Mouse (Mus musculus): Measurements from ENCODE around the gene Gle1. TPM values are rescaled to one million over a fixed set of nuclear protein-coding genes. Genes with fewer than 3 reads are reported as not detected.
"Not testable (repeated sequence)": the region's sequence is repeated elsewhere in the genome, so short reads cannot be mapped to it uniquely, and the experiment has no call there.

Gene Gle1
- polyA plus RNA-seq, 2 experiments = 42.0 to 49.7 TPM

DNA sequence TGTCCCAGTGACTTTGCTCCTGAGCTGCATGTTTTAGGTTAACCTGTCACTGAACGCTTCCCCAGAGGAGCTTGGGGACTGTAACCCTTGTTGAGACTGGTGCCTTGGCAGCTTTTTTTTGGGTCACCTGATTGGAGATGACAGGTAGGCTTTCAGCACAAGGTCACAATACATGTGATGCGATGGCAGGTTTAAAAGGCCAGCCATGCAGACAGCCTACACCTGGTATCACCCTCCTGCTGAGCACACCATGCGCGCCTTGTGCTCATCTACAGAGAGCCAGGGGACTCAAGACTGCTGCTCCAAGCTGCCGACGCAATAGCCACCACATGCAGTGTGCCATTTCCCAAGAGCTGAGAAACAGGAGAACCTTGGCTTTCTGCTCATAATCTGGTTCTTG is 43.5 kb upstream of the Gle1 start:
- Histone ChIP-seq H3K4me1 (ENCODE audit: control insufficient read depth, insufficient read depth, low read length) (peaks cover 10% of the 10 kb centered on the region), H3K9ac (ENCODE audit: low read depth, low read length, severe bottlenecking) (no peak overlapping the region), H3K36me3 (ENCODE audit: control insufficient read depth, insufficient read depth, low read length) (peaks cover 50% of the 10 kb centered on the region), H3K9me3 (ENCODE audit: control insufficient read depth, low read length) (no peaks in the 10 kb centered on the region), H3K27ac (replicated peaks; ENCODE audit: low read depth, low read length) (no peak overlapping the region), H3K4me3 (replicated peaks; ENCODE audit: low read length) (no peak overlapping the region), H3K27me3 (ENCODE audit: control insufficient read depth, insufficient read depth, low read length) (no peaks in the 10 kb centered on the region), H3K4me2 (replicated peaks; ENCODE audit: low read depth, low read length, severe bottlenecking) (no peak overlapping the region)
- DNase-seq (ENCODE audit: low spot score) = no peak
- 93% methylated on average over 6 of the region's 6 CpGs for WGBS
- ATAC-seq (ENCODE audit: low FRiP score, low read depth) = no peak
- no peak for TF ChIP-seq POLR2A (IDR thresholded peaks at IDR 0.05; ENCODE audit: borderline replicate concordance, extremely low read depth, insufficient read depth, insufficient read length)

DNA sequence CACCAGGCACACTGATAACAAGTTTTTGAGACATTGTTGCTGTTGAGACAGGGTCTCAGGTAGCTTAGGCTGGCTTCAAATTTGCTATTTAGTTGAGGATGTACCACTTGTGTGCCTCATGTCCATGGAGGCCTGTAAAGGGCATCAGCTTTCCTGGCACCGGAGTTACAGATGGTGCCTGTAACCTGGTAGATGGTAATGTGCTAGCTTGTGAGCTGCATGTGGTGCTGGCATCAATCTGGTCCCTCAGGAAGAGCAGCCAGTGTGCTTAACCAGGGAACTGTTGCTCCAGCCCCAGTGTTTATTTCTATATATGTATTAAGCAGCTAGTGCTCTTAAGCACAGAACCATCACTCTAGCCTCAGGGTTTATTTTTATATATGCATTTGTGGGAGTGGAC is 39.2 kb upstream of the Gle1 start:
- Histone ChIP-seq H3K27ac (replicated peaks; ENCODE audit: low read depth, low read length) (no peak overlapping the region), H3K9ac (ENCODE audit: low read depth, low read length, severe bottlenecking) (no peak overlapping the region), H3K4me2 (replicated peaks; ENCODE audit: low read depth, low read length, severe bottlenecking) (no peak overlapping the region), H3K27me3 (ENCODE audit: control insufficient read depth, insufficient read depth, low read length) (no peaks in the 10 kb centered on the region), H3K9me3 (ENCODE audit: control insufficient read depth, low read length) (no peaks in the 10 kb centered on the region), H3K4me3 (replicated peaks; ENCODE audit: low read length) (no peak overlapping the region), H3K36me3 (ENCODE audit: control insufficient read depth, insufficient read depth, low read length) (peaks cover 92% of the 10 kb centered on the region), H3K4me1 (ENCODE audit: control insufficient read depth, insufficient read depth, low read length) (peaks cover 3% of the 10 kb centered on the region; the same call in 1 of the 2 replicates)
- DNase-seq (ENCODE audit: low spot score) (no peak), ATAC-seq (ENCODE audit: low FRiP score, low read depth) (no peak)
- TF ChIP-seq POLR2A (IDR thresholded peaks at IDR 0.05; ENCODE audit: borderline replicate concordance, extremely low read depth, insufficient read depth, insufficient read length) = no peak
- 100% methylated on average over 1 of the region's 1 CpGs for WGBS

DNA sequence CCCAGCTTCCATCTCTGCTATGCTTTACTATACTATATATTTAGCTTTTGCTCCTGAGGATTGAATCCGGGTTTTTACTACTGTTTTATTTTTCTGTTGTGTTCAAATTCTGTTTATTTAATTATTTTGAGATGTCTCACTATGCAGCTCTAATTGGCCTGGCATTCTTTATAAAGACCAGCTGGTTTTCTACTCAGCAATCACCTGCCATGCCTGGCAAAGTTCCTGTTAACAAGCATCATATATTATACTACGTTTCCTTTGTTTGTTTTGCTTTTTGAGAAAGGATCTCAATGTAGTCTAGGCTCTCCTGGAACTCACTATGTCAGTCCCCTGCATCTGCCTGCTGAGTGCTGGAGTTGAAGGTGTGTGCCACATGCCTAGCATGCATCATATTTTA is 37.9 kb upstream of the Gle1 start:
- Histone ChIP-seq H3K4me1 (ENCODE audit: control insufficient read depth, insufficient read depth, low read length) (no peaks in the 10 kb centered on the region), H3K36me3 (ENCODE audit: control insufficient read depth, insufficient read depth, low read length) (peaks cover 96% of the 10 kb centered on the region), H3K9me3 (ENCODE audit: control insufficient read depth, low read length) (no peaks in the 10 kb centered on the region), H3K27me3 (ENCODE audit: control insufficient read depth, insufficient read depth, low read length) (no peaks in the 10 kb centered on the region), H3K27ac (replicated peaks; ENCODE audit: low read depth, low read length) (no peak overlapping the region), H3K4me2 (replicated peaks; ENCODE audit: low read depth, low read length, severe bottlenecking) (no peak overlapping the region), H3K9ac (ENCODE audit: low read depth, low read length, severe bottlenecking) (no peak overlapping the region), H3K4me3 (replicated peaks; ENCODE audit: low read length) (no peak overlapping the region)
- 72% methylated on average over 2 of the region's 2 CpGs for WGBS
- DNase-seq (ENCODE audit: low spot score) (no peak), ATAC-seq (ENCODE audit: low FRiP score, low read depth) (no peak)
- no peak for TF ChIP-seq POLR2A (IDR thresholded peaks at IDR 0.05; ENCODE audit: borderline replicate concordance, extremely low read depth, insufficient read depth, insufficient read length)

DNA sequence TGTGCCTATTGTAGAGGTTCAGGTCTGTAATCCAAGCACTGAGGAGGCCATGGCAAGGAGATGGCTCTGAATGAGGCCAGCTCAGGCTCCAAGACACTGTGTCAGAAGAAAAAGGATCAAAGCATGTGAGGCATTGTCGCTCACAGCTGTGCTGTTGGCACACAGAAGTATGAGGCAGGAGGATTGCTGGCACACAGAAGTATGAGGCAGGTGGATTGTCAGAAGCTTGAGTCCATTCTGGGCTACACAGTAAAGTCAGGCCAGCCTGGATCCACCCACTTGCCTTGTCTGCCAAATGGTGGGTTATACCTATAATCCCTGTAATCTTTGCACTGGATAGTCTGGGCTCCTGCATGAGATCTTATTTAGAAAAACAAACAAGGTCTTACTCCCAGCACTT is 37.1 kb upstream of the Gle1 start:
- H3K4me3 ChIP-seq (replicated peaks; ENCODE audit: low read length) = no peak overlapping the region
- H3K9me3 ChIP-seq (ENCODE audit: control insufficient read depth, low read length) = no peaks in the 10 kb centered on the region
- H3K27me3 ChIP-seq (ENCODE audit: control insufficient read depth, insufficient read depth, low read length) = no peaks in the 10 kb centered on the region
- no peak overlapping the region for H3K9ac ChIP-seq (ENCODE audit: low read depth, low read length, severe bottlenecking)
- no peak overlapping the region for H3K4me2 ChIP-seq (replicated peaks; ENCODE audit: low read depth, low read length, severe bottlenecking)
- 93% methylated on average over 1 of the region's 1 CpGs for WGBS
- ATAC-seq (ENCODE audit: low FRiP score, low read depth) (no peak), DNase-seq (ENCODE audit: low spot score) (no peak)
- H3K4me1 ChIP-seq (ENCODE audit: control insufficient read depth, insufficient read depth, low read length) = no peaks in the 10 kb centered on the region
- TF ChIP-seq POLR2A (IDR thresholded peaks at IDR 0.05; ENCODE audit: borderline replicate concordance, extremely low read depth, insufficient read depth, insufficient read length) = no peak
- peaks cover 96% of the 10 kb centered on the region for H3K36me3 ChIP-seq (ENCODE audit: control insufficient read depth, insufficient read depth, low read length)
- no peak overlapping the region for H3K27ac ChIP-seq (replicated peaks; ENCODE audit: low read depth, low read length)

DNA sequence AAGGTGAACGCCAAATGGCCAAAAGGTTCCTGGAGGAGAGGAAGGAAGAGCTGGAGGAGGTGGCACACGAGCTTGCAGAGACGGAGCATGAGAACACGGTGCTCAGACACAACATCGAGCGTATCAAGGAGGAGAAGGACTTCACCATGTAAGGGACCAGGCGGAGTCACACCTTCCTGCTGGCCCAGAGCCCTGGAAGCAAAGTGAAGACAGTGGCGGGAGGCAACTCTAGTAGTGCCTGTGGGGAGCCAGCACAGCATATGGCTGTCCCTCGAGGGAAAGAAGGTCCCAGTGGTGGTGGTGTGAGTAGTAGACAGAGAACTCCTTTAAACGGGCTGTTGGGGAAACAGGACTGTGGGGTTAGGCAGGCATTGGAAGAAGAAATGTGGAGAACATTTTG is 33.0 kb upstream of the Gle1 start:
- Histone ChIP-seq H3K36me3 (ENCODE audit: control insufficient read depth, insufficient read depth, low read length) (peaks cover 97% of the 10 kb centered on the region), H3K4me1 (ENCODE audit: control insufficient read depth, insufficient read depth, low read length) (no peaks in the 10 kb centered on the region), H3K9me3 (ENCODE audit: control insufficient read depth, low read length) (no peaks in the 10 kb centered on the region), H3K4me3 (replicated peaks; ENCODE audit: low read length) (no peak overlapping the region), H3K27me3 (ENCODE audit: control insufficient read depth, insufficient read depth, low read length) (no peaks in the 10 kb centered on the region), H3K4me2 (replicated peaks; ENCODE audit: low read depth, low read length, severe bottlenecking) (no peak overlapping the region), H3K27ac (replicated peaks; ENCODE audit: low read depth, low read length) (no peak overlapping the region), H3K9ac (ENCODE audit: low read depth, low read length, severe bottlenecking) (no peak overlapping the region)
- WGBS = 88% methylated on average over 10 of the region's 10 CpGs
- no peak for TF ChIP-seq POLR2A (IDR thresholded peaks at IDR 0.05; ENCODE audit: borderline replicate concordance, extremely low read depth, insufficient read depth, insufficient read length)
- DNase-seq (ENCODE audit: low spot score) = no peak
- no peak for ATAC-seq (ENCODE audit: low FRiP score, low read depth)

DNA sequence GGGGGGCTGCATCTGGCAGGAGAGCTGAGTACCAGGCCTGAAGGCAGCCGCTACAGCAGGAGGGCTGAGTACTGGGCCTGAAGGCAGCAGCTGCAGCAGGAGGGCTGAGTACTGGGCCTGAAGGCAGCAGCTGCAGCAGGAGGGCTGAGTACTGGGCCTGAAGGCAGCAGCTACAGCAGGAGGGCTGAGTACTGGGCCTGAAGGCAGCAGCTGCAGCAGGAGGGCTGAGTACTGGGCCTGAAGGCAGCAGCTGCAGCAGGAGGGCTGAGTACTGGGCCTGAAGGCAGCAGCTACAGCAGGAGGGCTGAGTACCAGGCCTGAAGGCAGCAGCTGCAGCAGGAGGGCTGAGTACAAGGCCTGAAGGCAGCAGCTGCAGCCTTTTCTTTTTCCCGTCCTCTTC is 27.1 kb upstream of the Gle1 start:
- H3K4me2 ChIP-seq (replicated peaks; ENCODE audit: low read depth, low read length, severe bottlenecking); H3K9me3 ChIP-seq (ENCODE audit: control insufficient read depth, low read length); DNase-seq (ENCODE audit: low spot score); H3K27me3 ChIP-seq (ENCODE audit: control insufficient read depth, insufficient read depth, low read length); H3K9ac ChIP-seq (ENCODE audit: low read depth, low read length, severe bottlenecking); ATAC-seq (ENCODE audit: low FRiP score, low read depth); H3K4me1 ChIP-seq (ENCODE audit: control insufficient read depth, insufficient read depth, low read length); H3K27ac ChIP-seq (replicated peaks; ENCODE audit: low read depth, low read length); H3K4me3 ChIP-seq (replicated peaks; ENCODE audit: low read length): not testable (repeated sequence)
- WGBS = 75% methylated on average over 2 of the region's 2 CpGs
- H3K36me3 ChIP-seq (ENCODE audit: control insufficient read depth, insufficient read depth, low read length) = peaks cover 85% of the 10 kb centered on the region

Data from limb, embryonic 14.5 days (tissue).